Mouse (Mus musculus) mouse trophoblast stem cell (cell line): ENCODE results near the gene Pex14.
"Not testable (repeated sequence)": the region's sequence is repeated elsewhere in the genome, so short reads cannot be mapped to it uniquely, and the experiment has no call there.

Experiments
- in situ Hi-C, 2 experiments: fragments of 300-500 bp; cut with MseI, MboI; formaldehyde crosslinking; loops; 2 replicates in 1 of 2; 3 replicates in 1 of 2; pipeline ENCODE4 v1.15.1; 2025

Gene Pex14

GRCm38 (mm10) chr4:149103875-149104561, 4.3 kb upstream of the Pex14 start, which contains the start of gene Dffa:
TSS of gene Dffa (plus strand) at chr4:149104146.
- in situ Hi-C loops, result no loop called here

GRCm38 (mm10) chr4:149101456-149101855, 1.8 kb upstream of the Pex14 start:
- in situ Hi-C loops, result no loop called here

DNA sequence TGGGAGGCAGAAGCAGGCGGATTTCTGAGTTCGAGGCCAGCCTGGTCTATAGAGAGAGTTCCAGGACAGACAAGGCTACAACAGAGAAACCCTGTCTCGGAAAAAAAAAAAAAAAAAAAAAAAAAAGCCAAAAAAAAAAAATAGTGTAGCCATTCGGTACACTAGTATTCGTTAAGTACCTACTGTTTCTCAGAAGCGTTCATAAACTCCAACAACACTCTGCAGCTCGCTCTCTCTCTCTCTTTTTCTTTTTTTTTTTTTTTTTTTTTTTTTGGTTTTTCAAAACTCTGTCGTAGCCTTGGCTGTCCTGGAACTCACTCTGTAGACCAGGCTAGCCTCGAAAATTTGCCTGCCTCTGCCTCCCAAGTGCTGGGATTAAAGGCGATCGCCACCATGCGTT, 773 bp upstream of the Pex14 start:
- in situ Hi-C loops, result not testable (repeated sequence)

- in situ Hi-C loops, result no loop called here
Measured at GRCm38 (mm10) chr4:149098571-149098970, 1.1 kb downstream of the Pex14 start.

- in situ Hi-C loops, result no loop called here
Measured at GRCm38 (mm10) chr4:149097956-149098355, 1.7 kb downstream of the Pex14 start.

DNA sequence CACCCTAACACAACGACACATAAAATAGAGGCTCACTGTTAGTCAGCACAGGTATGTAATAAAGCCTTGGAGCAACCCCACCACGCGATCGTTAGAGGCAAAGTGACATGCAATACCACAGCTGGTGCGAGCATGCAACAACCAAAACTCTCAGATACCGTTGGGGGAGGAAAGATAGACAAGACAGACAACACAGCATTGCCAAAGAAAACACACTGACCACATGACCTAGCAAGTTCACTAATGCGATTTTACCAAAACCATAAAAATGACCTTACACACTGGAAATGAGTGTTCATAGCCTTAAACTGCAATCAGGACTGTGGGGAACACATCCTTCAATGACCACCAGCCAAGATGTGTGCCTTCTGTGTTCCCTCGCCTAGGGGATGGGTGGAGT, 8.3 kb downstream of the Pex14 start:
- in situ Hi-C loops, result no loop called here

DNA sequence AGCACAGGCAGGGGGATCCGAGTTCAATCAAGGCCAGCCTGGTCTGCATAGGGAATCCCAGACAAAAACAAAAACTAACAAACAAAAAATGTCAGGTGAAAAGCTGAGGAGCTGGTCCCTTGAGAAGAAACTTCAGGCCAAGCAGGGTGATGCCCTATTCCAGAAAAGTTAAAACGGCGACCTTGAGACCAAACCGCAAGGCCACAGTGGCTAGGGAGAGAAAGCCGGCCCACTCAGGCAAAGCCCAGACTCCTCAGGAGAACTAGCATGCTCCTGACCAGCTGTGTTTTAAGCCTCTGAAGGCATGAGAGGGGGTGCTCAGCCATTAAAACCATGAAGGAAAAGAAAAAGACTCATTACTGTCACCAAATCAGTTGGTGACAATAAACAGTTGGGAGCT, 14.3 kb downstream of the Pex14 start:
- in situ Hi-C loops, result no loop called here

DNA sequence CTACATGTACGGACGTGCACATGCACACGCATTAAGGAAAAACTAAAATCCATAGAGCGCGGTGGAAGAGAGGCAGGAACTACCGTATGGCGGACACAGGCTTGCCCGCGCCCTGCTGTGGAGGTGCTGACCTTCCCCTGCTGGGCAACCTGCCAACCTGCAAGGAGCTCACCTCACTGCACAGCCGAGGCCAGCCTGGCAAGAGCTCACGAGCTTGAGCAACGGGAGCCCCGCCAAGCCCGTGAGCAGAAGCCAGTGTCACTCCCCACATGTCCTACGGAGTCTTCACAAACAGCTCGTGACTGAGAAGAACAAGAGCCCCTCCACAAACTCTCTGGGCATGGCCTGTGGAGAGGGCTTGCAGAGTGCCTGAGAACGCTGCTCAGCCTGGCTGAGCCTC, 18.1 kb downstream of the Pex14 start:
- in situ Hi-C loops, result no loop called here

DNA sequence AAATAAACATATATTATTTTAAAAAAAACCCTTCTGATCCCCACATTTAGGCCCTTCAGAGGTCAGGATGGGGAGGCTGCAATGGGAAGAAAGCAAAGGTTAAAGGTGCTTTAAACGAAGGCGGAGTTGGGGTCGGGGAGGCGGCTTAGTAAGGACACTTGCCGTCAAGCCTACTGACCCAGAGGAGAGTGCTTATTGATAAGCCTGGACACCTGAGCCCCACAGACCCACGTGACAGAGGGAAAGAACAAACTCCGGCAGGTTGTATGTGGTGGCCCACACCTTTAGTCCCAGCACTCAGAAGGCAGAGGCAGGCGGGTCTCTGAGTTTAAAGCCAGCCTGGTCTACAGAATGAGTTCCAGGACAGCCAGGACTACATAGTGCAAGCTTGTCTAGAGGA, 19.6 kb downstream of the Pex14 start:
- in situ Hi-C loops, result no loop called here

GRCm38 (mm10) chr4:149079629-149080028, 20.0 kb downstream of the Pex14 start:
- in situ Hi-C loops, result no loop called here

DNA sequence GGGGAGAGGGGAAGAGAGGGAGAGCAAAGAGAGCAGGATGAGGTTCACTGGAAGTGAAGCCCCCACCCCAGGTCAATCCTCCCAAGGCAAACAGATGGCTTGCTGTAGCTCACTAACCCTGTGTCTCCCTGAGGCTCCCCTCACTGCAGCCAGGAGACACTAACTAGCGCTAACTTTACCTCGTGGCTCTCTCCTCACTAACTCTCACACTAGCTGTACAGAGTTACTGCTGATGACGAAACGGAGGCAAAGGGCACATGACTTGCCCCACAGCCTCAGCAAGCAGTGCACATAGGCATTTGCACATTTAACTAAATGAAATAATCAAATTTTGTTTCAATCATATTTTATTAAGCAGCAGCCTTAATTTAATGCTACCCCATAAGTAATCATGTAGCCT, 21.4 kb downstream of the Pex14 start:
- in situ Hi-C loops, result no loop called here

- in situ Hi-C loops, result no loop called here
Measured at GRCm38 (mm10) chr4:149075871-149076575, 23.7 kb downstream of the Pex14 start.

DNA sequence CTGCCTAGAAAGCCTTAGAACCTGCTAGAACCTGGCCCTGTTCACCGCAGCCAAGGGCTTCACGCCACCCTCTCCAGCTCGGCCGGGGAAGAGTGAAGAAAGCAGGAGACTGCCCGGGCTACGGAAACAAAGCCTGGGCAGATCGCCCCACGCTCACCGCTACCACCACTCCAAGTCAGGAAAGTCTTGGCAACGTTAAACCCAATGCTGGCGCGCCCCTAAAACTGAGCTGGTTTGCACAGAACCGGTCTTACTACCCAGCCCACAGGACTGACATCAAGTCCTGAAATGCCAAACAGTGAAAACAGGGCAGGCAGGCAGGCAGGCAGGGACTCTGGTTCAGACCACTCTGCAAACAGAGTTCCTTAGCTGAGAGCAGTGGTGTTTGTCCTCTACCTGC, 24.6 kb downstream of the Pex14 start:
- in situ Hi-C loops, result no loop called here

DNA sequence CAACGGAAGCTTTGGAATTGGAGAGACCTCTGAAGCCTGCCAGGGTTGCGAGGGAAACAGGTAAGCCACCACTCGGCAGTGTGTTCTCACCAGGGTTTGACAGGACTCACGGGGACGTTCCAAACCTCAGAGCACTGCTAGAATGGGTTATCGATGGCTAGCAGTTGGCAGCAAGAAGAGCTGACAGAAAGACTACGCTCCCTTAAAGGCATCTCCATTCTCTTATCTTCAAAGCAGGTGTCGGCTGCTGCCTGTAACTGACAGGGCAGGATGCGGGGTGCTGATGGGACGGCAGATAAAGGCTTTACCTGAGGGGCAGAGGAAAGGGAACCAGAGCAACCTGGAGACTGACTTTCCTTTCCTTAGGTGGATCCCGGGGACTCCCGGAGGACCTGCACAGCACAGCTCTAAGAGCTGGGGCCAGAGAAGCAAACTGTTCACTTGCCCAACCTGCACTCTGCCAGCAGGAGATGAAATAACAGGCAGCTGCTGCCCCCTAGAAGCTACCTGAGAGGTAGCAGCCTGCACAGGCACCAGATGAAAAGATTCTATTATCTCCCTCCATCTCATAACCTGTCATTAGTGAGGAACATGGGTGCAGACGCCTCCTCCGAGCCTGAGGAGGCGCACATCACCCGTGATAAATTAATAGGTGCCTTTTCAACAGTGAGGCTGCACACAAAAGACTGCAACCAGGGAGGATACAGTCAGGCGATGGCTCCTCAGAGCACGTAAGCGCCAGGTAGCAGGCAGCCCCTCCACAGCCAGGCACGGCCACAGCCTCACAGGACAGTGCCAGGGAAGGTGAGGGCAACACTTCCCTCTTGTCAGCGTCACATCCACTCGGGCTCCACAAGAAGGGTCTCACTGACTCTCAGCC, 32.8 kb downstream of the Pex14 start:
- in situ Hi-C loops, result no loop called here

DNA sequence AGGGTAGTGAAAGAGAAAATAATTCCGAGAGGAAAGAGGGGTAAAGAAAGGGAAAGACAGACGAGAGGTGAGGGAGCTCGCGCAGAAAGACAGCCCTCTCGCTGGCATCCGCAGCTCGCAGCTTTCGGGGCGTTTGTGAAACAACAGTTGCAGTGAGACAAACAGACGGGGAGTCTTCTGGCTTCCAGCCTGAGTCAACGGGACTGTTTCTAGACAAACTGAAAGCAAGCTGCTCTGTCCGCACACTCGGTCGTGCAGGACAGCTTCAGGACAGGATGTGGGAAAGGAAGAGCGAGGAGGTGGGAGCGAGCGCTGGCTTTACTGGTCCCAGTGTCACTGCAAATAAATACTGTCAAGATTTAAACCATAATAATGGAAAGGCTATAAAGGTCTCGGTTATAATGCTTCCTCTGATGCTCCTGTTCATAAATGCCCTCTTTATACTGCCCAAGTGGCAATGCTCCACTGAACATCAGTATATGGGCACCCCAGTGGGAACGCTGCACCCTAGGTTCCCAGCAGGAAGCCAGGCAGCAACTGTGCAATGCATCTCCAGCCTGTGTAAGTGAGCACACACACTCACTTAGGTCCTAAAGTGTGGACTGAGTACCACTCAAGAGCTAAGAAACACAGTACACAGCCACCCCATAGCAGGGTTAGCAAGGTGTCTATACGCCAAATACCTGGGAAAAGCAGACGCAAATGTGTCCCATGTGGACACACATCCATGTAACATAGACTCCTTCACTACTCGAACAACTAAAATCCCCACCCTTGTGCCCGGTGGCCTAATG, 35.4 kb downstream of the Pex14 start:
- in situ Hi-C loops, result no loop called here

GRCm38 (mm10) chr4:149062406-149063318, 37.0 kb downstream of the Pex14 start:
- in situ Hi-C loops, result no loop called here

DNA sequence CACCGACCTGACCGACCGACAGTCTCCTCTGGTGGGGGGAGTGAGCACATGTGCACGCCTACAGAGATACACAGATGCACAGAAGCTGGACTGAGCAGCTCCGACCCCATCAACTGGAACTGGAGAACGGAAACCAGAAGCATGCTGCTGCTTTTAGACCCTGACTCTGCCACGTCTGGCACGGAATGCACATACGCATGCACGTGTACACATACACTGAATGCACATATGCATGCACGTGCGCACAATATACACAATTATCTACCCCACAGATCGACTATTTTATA, 38.3 kb downstream of the Pex14 start:
- in situ Hi-C loops, result no loop called here

- in situ Hi-C loops, result no loop called here
Measured at GRCm38 (mm10) chr4:149060621-149061431, 38.9 kb downstream of the Pex14 start.

DNA sequence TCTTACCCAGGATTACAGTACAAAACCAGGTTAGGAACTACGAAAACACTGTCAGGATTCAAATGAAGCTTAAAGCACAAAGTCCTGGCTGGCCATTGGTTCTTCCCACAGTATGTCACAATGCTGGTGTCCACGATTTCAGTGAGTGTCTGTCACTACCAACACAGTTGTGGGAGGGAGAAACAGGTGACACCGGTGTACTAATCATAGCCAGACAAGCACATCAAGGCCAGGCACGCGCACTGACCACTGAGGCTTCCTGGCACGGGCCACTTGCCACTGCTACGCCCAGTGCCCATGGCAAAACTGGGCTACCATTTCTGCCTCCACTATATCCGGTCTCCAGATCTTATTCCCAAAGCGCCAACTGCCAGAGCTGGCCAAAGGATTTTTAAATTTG, 40.0 kb downstream of the Pex14 start:
- in situ Hi-C loops, result no loop called here

- in situ Hi-C loops, result no loop called here
Measured at GRCm38 (mm10) chr4:149058298-149058697, 41.4 kb downstream of the Pex14 start.
